Mouse (Mus musculus): ENCODE results near the gene Dcdc2b. TPM values are rescaled to one million over a fixed set of nuclear protein-coding genes. Genes with fewer than 3 reads are reported as not detected.
A peak's percentile ranks its signal among the peaks of the same experiment; 100 is the strongest.

The Dcdc2b gene
- polyA plus RNA-seq, 1 experiment, result 0.36 TPM

DNA sequence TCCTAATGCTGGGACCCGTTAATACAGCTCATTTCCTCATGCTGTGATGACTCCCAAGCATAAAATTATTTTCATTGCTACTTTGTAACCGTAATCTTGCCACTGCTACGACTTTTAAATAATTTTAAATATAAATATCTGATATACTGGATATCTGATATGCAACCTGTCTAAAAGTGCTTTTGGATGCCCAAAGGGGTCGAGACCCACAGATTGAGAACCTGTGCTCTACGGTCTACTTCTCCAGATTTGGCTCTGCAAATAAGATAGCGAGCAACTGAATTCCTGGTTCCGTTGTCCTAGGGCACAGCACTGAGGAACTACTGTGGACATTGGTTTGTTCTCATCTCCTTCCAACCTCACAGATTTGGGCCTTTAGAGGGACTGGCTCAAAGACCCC, 36.4 kb downstream of the Dcdc2b start:
- Histone ChIP-seq H3K79me2 (ENCODE audit: control insufficient read depth, insufficient read depth) (no peaks in the 10 kb centered on the region), H3K27me3 (ENCODE audit: control insufficient read depth, insufficient read depth, insufficient read length) (no peaks in the 10 kb centered on the region), H3K36me3 (ENCODE audit: control insufficient read depth, insufficient read depth) (no peaks in the 10 kb centered on the region), H3K4me2 (ENCODE audit: low read depth) (no peak overlapping the region), H3ac (ENCODE audit: control insufficient read depth, insufficient read length) (no peak overlapping the region), H3K4me3 (no peak overlapping the region)
- TF ChIP-seq TCF3 (IDR thresholded peaks at IDR 0.05; ENCODE audit: insufficient read length, low read depth), result no peak
- TF ChIP-seq POLR2AphosphoS2 (IDR thresholded peaks at IDR 0.05; ENCODE audit: insufficient read length, low read depth), result no peak
- TF ChIP-seq MAX (IDR thresholded peaks at IDR 0.05; ENCODE audit: low read depth), result no peak
- no peak for TF ChIP-seq USF1 (IDR thresholded peaks at IDR 0.05; ENCODE audit: low read depth)
- no peak for TF ChIP-seq POLR2A (IDR thresholded peaks at IDR 0.05; ENCODE audit: insufficient read length, low read depth)
- TF ChIP-seq E2F4 (IDR thresholded peaks at IDR 0.05; ENCODE audit: insufficient read depth), result no peak
- TF ChIP-seq CEBPB (IDR thresholded peaks at IDR 0.05; ENCODE audit: insufficient read depth, poor library complexity, severe bottlenecking), result no peak
- TF ChIP-seq SRF (IDR thresholded peaks at IDR 0.05; ENCODE audit: control insufficient read depth, insufficient read length, low read depth), result no peak
- no peak for TF ChIP-seq MYOG (IDR thresholded peaks at IDR 0.05; ENCODE audit: control insufficient read depth in 1 of 3, insufficient read depth in 1 of 3, insufficient read length in 2 of 3, low read depth in 2 of 3)
- TF ChIP-seq REST (IDR thresholded peaks at IDR 0.05; ENCODE audit: insufficient read depth, insufficient read length), result no peak
- no peak for TF ChIP-seq MYOD1 (IDR thresholded peaks at IDR 0.05; ENCODE audit: control insufficient read depth in 1 of 3, insufficient read length in 2 of 3, low read depth in 2 of 3)
- TF ChIP-seq TCF12 (IDR thresholded peaks at IDR 0.05; ENCODE audit: insufficient read depth, poor library complexity, severe bottlenecking), result no peak

DNA sequence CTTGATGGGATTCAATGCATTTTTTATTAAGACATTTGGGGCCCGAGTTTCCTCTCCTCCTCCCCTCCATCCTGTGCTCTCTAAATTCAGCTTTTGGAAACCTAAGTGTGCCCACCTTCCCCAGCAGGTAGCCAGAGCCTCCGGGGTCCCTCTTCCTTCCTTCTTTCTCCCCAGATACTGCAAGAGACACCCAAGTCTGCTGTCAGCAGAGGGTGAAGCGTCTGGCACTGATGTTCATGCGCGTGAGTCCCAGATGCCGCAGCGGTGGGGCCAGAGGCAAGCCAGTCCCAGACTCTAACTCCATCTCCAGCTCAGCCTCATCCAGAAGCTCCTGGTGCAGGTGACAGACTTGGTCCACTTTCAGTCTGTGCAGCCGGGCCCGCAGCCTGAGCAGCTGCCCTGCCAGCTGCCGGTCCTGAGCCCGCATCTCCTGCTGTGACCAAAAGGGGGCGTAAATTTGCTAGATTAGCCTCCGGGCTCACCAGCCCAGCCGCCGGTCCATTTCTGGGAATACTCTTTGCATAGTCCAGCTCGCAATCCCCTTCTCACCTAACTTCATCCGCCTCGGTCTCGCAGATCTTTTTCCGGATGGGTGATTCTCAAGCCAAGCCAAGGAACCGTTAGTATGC, 37.1 kb downstream of the Dcdc2b start:
- H3K4me3 ChIP-seq, result no peak overlapping the region
- no peaks in the 10 kb centered on the region for H3K27me3 ChIP-seq (ENCODE audit: control insufficient read depth, insufficient read depth, insufficient read length)
- no peak overlapping the region for H3ac ChIP-seq (ENCODE audit: control insufficient read depth, insufficient read length)
- no peak overlapping the region for H3K4me2 ChIP-seq (ENCODE audit: low read depth)
- TF ChIP-seq TCF3 (IDR thresholded peaks at IDR 0.05; ENCODE audit: insufficient read length, low read depth) (no peak), MAX (IDR thresholded peaks at IDR 0.05; ENCODE audit: low read depth) (no peak), MYOG (IDR thresholded peaks at IDR 0.05; ENCODE audit: control insufficient read depth in 1 of 3, insufficient read depth in 1 of 3, insufficient read length in 2 of 3, low read depth in 2 of 3) (peak in 2 of 3 experiments; percentile 63 to 68), SRF (IDR thresholded peaks at IDR 0.05; ENCODE audit: control insufficient read depth, insufficient read length, low read depth) (no peak), CEBPB (IDR thresholded peaks at IDR 0.05; ENCODE audit: insufficient read depth, poor library complexity, severe bottlenecking) (no peak), USF1 (IDR thresholded peaks at IDR 0.05; ENCODE audit: low read depth) (no peak), MYOD1 (IDR thresholded peaks at IDR 0.05; ENCODE audit: control insufficient read depth in 1 of 3, insufficient read length in 2 of 3, low read depth in 2 of 3) (peak in 2 of 3 experiments; percentile 22 to 53), TCF12 (IDR thresholded peaks at IDR 0.05; ENCODE audit: insufficient read depth, poor library complexity, severe bottlenecking) (no peak), POLR2A (IDR thresholded peaks at IDR 0.05; ENCODE audit: insufficient read length, low read depth) (no peak), E2F4 (IDR thresholded peaks at IDR 0.05; ENCODE audit: insufficient read depth) (no peak), REST (IDR thresholded peaks at IDR 0.05; ENCODE audit: insufficient read depth, insufficient read length) (no peak), POLR2AphosphoS2 (IDR thresholded peaks at IDR 0.05; ENCODE audit: insufficient read length, low read depth) (no peak)
- no peaks in the 10 kb centered on the region for H3K36me3 ChIP-seq (ENCODE audit: control insufficient read depth, insufficient read depth)
- no peaks in the 10 kb centered on the region for H3K79me2 ChIP-seq (ENCODE audit: control insufficient read depth, insufficient read depth)

DNA sequence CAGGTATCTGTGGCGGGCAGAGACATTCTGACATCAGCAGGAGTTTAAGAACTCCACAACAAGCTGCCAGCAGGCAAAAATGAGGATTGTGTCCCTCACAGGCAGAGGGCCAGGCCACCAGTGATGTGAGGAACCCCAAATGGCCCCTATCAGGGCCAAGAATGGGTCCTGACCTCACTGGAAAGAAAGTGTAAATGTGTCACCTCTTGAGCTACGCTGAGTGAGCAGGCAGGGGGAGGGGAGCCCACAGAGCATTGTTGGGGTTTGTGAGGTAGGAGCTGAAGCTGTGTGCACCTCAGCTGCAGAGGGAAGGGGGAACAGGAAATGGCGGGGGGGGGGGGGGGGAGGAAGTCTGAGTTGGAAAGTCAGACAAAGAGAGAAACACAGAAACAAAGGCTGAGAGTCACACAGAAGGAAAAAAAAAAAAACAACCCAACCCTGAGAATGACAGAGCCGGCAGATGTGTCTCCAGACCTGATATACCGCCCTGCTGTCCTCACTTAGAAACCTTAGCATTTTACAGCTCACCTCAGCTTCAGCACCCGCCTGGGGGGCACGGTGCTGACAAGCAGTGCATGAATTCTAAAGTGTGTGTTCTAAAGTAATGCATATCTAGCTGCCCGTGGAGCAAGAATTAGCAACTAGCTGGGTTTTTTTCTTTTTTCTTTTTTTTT, 38.7 kb downstream of the Dcdc2b start:
- TF ChIP-seq TCF12 (IDR thresholded peaks at IDR 0.05; ENCODE audit: insufficient read depth, poor library complexity, severe bottlenecking) (no peak), POLR2A (IDR thresholded peaks at IDR 0.05; ENCODE audit: insufficient read length, low read depth) (no peak), REST (IDR thresholded peaks at IDR 0.05; ENCODE audit: insufficient read depth, insufficient read length) (no peak), POLR2AphosphoS2 (IDR thresholded peaks at IDR 0.05; ENCODE audit: insufficient read length, low read depth) (no peak), MAX (IDR thresholded peaks at IDR 0.05; ENCODE audit: low read depth) (no peak), USF1 (IDR thresholded peaks at IDR 0.05; ENCODE audit: low read depth) (no peak), E2F4 (IDR thresholded peaks at IDR 0.05; ENCODE audit: insufficient read depth) (no peak), TCF3 (IDR thresholded peaks at IDR 0.05; ENCODE audit: insufficient read length, low read depth) (no peak), MYOD1 (IDR thresholded peaks at IDR 0.05; ENCODE audit: control insufficient read depth in 1 of 3, insufficient read length in 2 of 3, low read depth in 2 of 3) (no peak), CEBPB (IDR thresholded peaks at IDR 0.05; ENCODE audit: insufficient read depth, poor library complexity, severe bottlenecking) (no peak), SRF (IDR thresholded peaks at IDR 0.05; ENCODE audit: control insufficient read depth, insufficient read length, low read depth) (no peak), MYOG (IDR thresholded peaks at IDR 0.05; ENCODE audit: control insufficient read depth in 1 of 3, insufficient read depth in 1 of 3, insufficient read length in 2 of 3, low read depth in 2 of 3) (no peak)
- peak overlapping the region; percentile 24 for H3K4me2 ChIP-seq (ENCODE audit: low read depth)
- no peaks in the 10 kb centered on the region for H3K79me2 ChIP-seq (ENCODE audit: control insufficient read depth, insufficient read depth)

DNA sequence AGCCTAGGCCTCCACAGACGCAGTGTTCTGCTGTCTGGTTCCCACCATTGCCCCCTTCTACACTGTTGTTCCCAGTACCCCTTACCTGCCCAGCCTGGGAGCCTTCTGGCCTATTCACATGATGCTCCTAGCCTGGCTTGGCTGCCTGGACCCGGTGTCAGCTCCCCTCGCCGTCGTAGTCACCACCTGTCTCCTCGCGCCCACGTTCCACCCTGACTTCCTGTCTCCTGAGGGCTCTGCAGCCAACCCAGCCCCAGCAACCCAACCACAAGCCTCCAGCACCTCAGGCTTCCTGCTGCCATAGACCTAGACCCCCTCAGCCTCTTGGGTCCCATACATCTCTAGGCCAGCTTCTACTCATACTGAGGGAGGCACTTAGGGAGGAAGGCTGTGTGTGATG, 40.6 kb downstream of the Dcdc2b start, which contains the start of gene Lck:
TSS of gene Lck (minus strand) at position 212 of the 400 bp plus-strand sequence.
- Histone ChIP-seq H3K79me2 (ENCODE audit: control insufficient read depth, insufficient read depth) (no peaks in the 10 kb centered on the region), H3K27me3 (ENCODE audit: control insufficient read depth, insufficient read depth, insufficient read length) (no peaks in the 10 kb centered on the region), H3K4me3 (no peak within 1 kb of the TSS), H3K36me3 (ENCODE audit: control insufficient read depth, insufficient read depth) (no peaks in the 10 kb centered on the region), H3ac (ENCODE audit: control insufficient read depth, insufficient read length) (no peak within 1 kb of the TSS), H3K4me2 (ENCODE audit: low read depth) (no peak within 1 kb of the TSS)
- no peak for TF ChIP-seq CEBPB (IDR thresholded peaks at IDR 0.05; ENCODE audit: insufficient read depth, poor library complexity, severe bottlenecking)
- no peak for TF ChIP-seq E2F4 (IDR thresholded peaks at IDR 0.05; ENCODE audit: insufficient read depth)
- no peak for TF ChIP-seq USF1 (IDR thresholded peaks at IDR 0.05; ENCODE audit: low read depth)
- no peak for TF ChIP-seq TCF3 (IDR thresholded peaks at IDR 0.05; ENCODE audit: insufficient read length, low read depth)
- no peak for TF ChIP-seq MYOD1 (IDR thresholded peaks at IDR 0.05; ENCODE audit: control insufficient read depth in 1 of 3, insufficient read length in 2 of 3, low read depth in 2 of 3)
- TF ChIP-seq SRF (IDR thresholded peaks at IDR 0.05; ENCODE audit: control insufficient read depth, insufficient read length, low read depth), result no peak
- no peak for TF ChIP-seq POLR2A (IDR thresholded peaks at IDR 0.05; ENCODE audit: insufficient read length, low read depth)
- no peak for TF ChIP-seq MYOG (IDR thresholded peaks at IDR 0.05; ENCODE audit: control insufficient read depth in 1 of 3, insufficient read depth in 1 of 3, insufficient read length in 2 of 3, low read depth in 2 of 3)
- TF ChIP-seq MAX (IDR thresholded peaks at IDR 0.05; ENCODE audit: low read depth), result no peak
- TF ChIP-seq POLR2AphosphoS2 (IDR thresholded peaks at IDR 0.05; ENCODE audit: insufficient read length, low read depth), result no peak
- no peak for TF ChIP-seq TCF12 (IDR thresholded peaks at IDR 0.05; ENCODE audit: insufficient read depth, poor library complexity, severe bottlenecking)
- no peak for TF ChIP-seq REST (IDR thresholded peaks at IDR 0.05; ENCODE audit: insufficient read depth, insufficient read length)

More for the DNA sequence above, 38.7 kb downstream of the Dcdc2b start:
- H3K27me3 ChIP-seq (ENCODE audit: control insufficient read depth, insufficient read depth, insufficient read length), result no peaks in the 10 kb centered on the region
- H3K4me3 ChIP-seq, result no peak overlapping the region
- H3K36me3 ChIP-seq (ENCODE audit: control insufficient read depth, insufficient read depth), result no peaks in the 10 kb centered on the region
- no peak overlapping the region for H3ac ChIP-seq (ENCODE audit: control insufficient read depth, insufficient read length)

Data from myocyte (in vitro differentiated cells).